Mouse (Mus musculus): ENCODE data around the gene Fbxo36. TPM values are rescaled to one million over a fixed set of nuclear protein-coding genes. Genes with fewer than 3 reads are reported as not detected.

Fbxo36 gene
- polyA plus RNA-seq, 1 experiment from 2014 or later, result 10.8 TPM

- Histone ChIP-seq H3K27ac (no peak overlapping the region), H3K4me3 (no peak overlapping the region), H3K9me3 (replicated peaks) (no peaks in the 10 kb centered on the region), H3K27me3 (no peaks in the 10 kb centered on the region), H3K4me1 (no peaks in the 10 kb centered on the region), H3K9ac (no peak overlapping the region), H3K36me3 (no peaks in the 10 kb centered on the region), H3K4me2 (replicated peaks) (no peak overlapping the region)
- ATAC-seq (ENCODE audit: low FRiP score), result no peak
- WGBS, result 82% methylated on average over 1 of the region's 1 CpGs
Measured at GRCm38 (mm10) chr1:84861255-84861630, 21.6 kb downstream of the Fbxo36 start.

GRCm38 (mm10) chr1:84864645-84865044 lies 25.0 kb downstream of the Fbxo36 start:
- no peaks in the 10 kb centered on the region for H3K9me3 ChIP-seq (replicated peaks)
- no peaks in the 10 kb centered on the region for H3K27me3 ChIP-seq
- H3K27ac ChIP-seq, result no peak overlapping the region
- no peak overlapping the region for H3K9ac ChIP-seq
- H3K36me3 ChIP-seq, result no peaks in the 10 kb centered on the region
- no peak overlapping the region for H3K4me2 ChIP-seq (replicated peaks)
- 58% methylated on average over 2 of the region's 2 CpGs for WGBS
- ATAC-seq (ENCODE audit: low FRiP score), result no peak
- H3K4me3 ChIP-seq, result no peak overlapping the region
- no peaks in the 10 kb centered on the region for H3K4me1 ChIP-seq

- no peak overlapping the region for H3K9ac ChIP-seq
- no peak overlapping the region for H3K4me2 ChIP-seq (replicated peaks)
- no peak overlapping the region for H3K4me3 ChIP-seq
- H3K27me3 ChIP-seq, result no peaks in the 10 kb centered on the region
- no peak for ATAC-seq (ENCODE audit: low FRiP score)
- no peak overlapping the region for H3K27ac ChIP-seq
- no peaks in the 10 kb centered on the region for H3K9me3 ChIP-seq (replicated peaks)
- no peaks in the 10 kb centered on the region for H3K36me3 ChIP-seq
- H3K4me1 ChIP-seq, result no peaks in the 10 kb centered on the region
- 86% methylated on average over 6 of the region's 6 CpGs for WGBS
Measured at GRCm38 (mm10) chr1:84866231-84866630, 26.6 kb downstream of the Fbxo36 start.

- 91% methylated on average over 3 of the region's 3 CpGs for WGBS
- no peak for ATAC-seq (ENCODE audit: low FRiP score)
- no peak overlapping the region for H3K4me3 ChIP-seq
- no peaks in the 10 kb centered on the region for H3K27me3 ChIP-seq
- H3K4me1 ChIP-seq, result no peaks in the 10 kb centered on the region
- no peaks in the 10 kb centered on the region for H3K36me3 ChIP-seq
- no peak overlapping the region for H3K9ac ChIP-seq
- H3K27ac ChIP-seq, result no peak overlapping the region
- no peaks in the 10 kb centered on the region for H3K9me3 ChIP-seq (replicated peaks)
- H3K4me2 ChIP-seq (replicated peaks), result no peak overlapping the region
Measured at GRCm38 (mm10) chr1:84866706-84867230, 27.1 kb downstream of the Fbxo36 start.

GRCm38 (mm10) chr1:84868311-84868710 lies 28.7 kb downstream of the Fbxo36 start:
- Histone ChIP-seq H3K27me3 (no peaks in the 10 kb centered on the region), H3K36me3 (no peaks in the 10 kb centered on the region), H3K9me3 (replicated peaks) (no peaks in the 10 kb centered on the region), H3K9ac (no peak overlapping the region), H3K4me3 (no peak overlapping the region), H3K27ac (no peak overlapping the region), H3K4me1 (no peaks in the 10 kb centered on the region), H3K4me2 (replicated peaks) (no peak overlapping the region)
- ATAC-seq (ENCODE audit: low FRiP score), result no peak

GRCm38 (mm10) chr1:84868841-84869240 lies 29.2 kb downstream of the Fbxo36 start:
- H3K4me1 ChIP-seq, result no peaks in the 10 kb centered on the region
- no peaks in the 10 kb centered on the region for H3K36me3 ChIP-seq
- H3K27ac ChIP-seq, result no peak overlapping the region
- no peak for ATAC-seq (ENCODE audit: low FRiP score)
- no peak overlapping the region for H3K9ac ChIP-seq
- no peak overlapping the region for H3K4me3 ChIP-seq
- no peaks in the 10 kb centered on the region for H3K27me3 ChIP-seq
- WGBS, result 69% methylated on average over 4 of the region's 4 CpGs
- H3K9me3 ChIP-seq (replicated peaks), result no peaks in the 10 kb centered on the region
- no peak overlapping the region for H3K4me2 ChIP-seq (replicated peaks)

- WGBS, result 61% methylated on average over 7 of the region's 7 CpGs
- H3K4me1 ChIP-seq, result no peaks in the 10 kb centered on the region
- ATAC-seq (ENCODE audit: low FRiP score), result no peak
- H3K4me3 ChIP-seq, result no peak overlapping the region
- no peaks in the 10 kb centered on the region for H3K27me3 ChIP-seq
- H3K9ac ChIP-seq, result no peak overlapping the region
- H3K4me2 ChIP-seq (replicated peaks), result no peak overlapping the region
- no peaks in the 10 kb centered on the region for H3K36me3 ChIP-seq
- no peak overlapping the region for H3K27ac ChIP-seq
- no peaks in the 10 kb centered on the region for H3K9me3 ChIP-seq (replicated peaks)
Measured at GRCm38 (mm10) chr1:84869498-84869897, 29.9 kb downstream of the Fbxo36 start.

- WGBS, result 69% methylated on average over 5 of the region's 6 CpGs
- H3K4me3 ChIP-seq, result no peak overlapping the region
- H3K9ac ChIP-seq, result no peak overlapping the region
- no peak overlapping the region for H3K4me2 ChIP-seq (replicated peaks)
- no peaks in the 10 kb centered on the region for H3K36me3 ChIP-seq
- H3K4me1 ChIP-seq, result no peaks in the 10 kb centered on the region
- no peak for ATAC-seq (ENCODE audit: low FRiP score)
- no peak overlapping the region for H3K27ac ChIP-seq
- H3K9me3 ChIP-seq (replicated peaks), result no peaks in the 10 kb centered on the region
- no peaks in the 10 kb centered on the region for H3K27me3 ChIP-seq
Measured at GRCm38 (mm10) chr1:84871131-84871530, 31.5 kb downstream of the Fbxo36 start.

GRCm38 (mm10) chr1:84872105-84872504 lies 32.5 kb downstream of the Fbxo36 start:
- Histone ChIP-seq H3K9ac (no peak overlapping the region), H3K4me1 (no peaks in the 10 kb centered on the region), H3K27me3 (no peaks in the 10 kb centered on the region), H3K36me3 (no peaks in the 10 kb centered on the region), H3K9me3 (replicated peaks) (no peaks in the 10 kb centered on the region), H3K4me2 (replicated peaks) (no peak overlapping the region), H3K27ac (no peak overlapping the region), H3K4me3 (no peak overlapping the region)
- 15% methylated on average over 3 of the region's 3 CpGs for WGBS
- ATAC-seq (ENCODE audit: low FRiP score), result no peak

- 70% methylated on average over 4 of the region's 4 CpGs for WGBS
- H3K27me3 ChIP-seq, result no peaks in the 10 kb centered on the region
- no peak overlapping the region for H3K4me2 ChIP-seq (replicated peaks)
- no peaks in the 10 kb centered on the region for H3K9me3 ChIP-seq (replicated peaks)
- H3K9ac ChIP-seq, result no peak overlapping the region
- no peak for ATAC-seq (ENCODE audit: low FRiP score)
- no peak overlapping the region for H3K27ac ChIP-seq
- H3K4me3 ChIP-seq, result no peak overlapping the region
- no peaks in the 10 kb centered on the region for H3K4me1 ChIP-seq
- no peaks in the 10 kb centered on the region for H3K36me3 ChIP-seq
Measured at GRCm38 (mm10) chr1:84872939-84873338, 33.3 kb downstream of the Fbxo36 start.

GRCm38 (mm10) chr1:84877590-84877989 lies 37.9 kb downstream of the Fbxo36 start:
- Histone ChIP-seq H3K27me3 (no peaks in the 10 kb centered on the region), H3K9ac (no peak overlapping the region), H3K4me1 (no peaks in the 10 kb centered on the region), H3K36me3 (no peaks in the 10 kb centered on the region), H3K9me3 (replicated peaks) (no peaks in the 10 kb centered on the region), H3K4me3 (no peak overlapping the region), H3K27ac (no peak overlapping the region), H3K4me2 (replicated peaks) (no peak overlapping the region)
- WGBS, result 71% methylated on average over 2 of the region's 2 CpGs
- ATAC-seq (ENCODE audit: low FRiP score), result no peak

- Histone ChIP-seq H3K9ac (no peak overlapping the region), H3K4me1 (no peaks in the 10 kb centered on the region), H3K36me3 (no peaks in the 10 kb centered on the region), H3K27me3 (no peaks in the 10 kb centered on the region), H3K4me3 (no peak overlapping the region), H3K4me2 (replicated peaks) (no peak overlapping the region), H3K27ac (no peak overlapping the region), H3K9me3 (replicated peaks) (no peaks in the 10 kb centered on the region)
- WGBS, result 95% methylated on average over 8 of the region's 8 CpGs
- ATAC-seq (ENCODE audit: low FRiP score), result no peak
Measured at GRCm38 (mm10) chr1:84879571-84880120, 40.0 kb downstream of the Fbxo36 start.

- no peaks in the 10 kb centered on the region for H3K27me3 ChIP-seq
- no peaks in the 10 kb centered on the region; the same call in 1 of the 2 replicates for H3K9me3 ChIP-seq (replicated peaks)
- H3K4me3 ChIP-seq, result no peak overlapping the region
- no peak overlapping the region for H3K27ac ChIP-seq
- H3K4me1 ChIP-seq, result no peaks in the 10 kb centered on the region
- WGBS, result 63% methylated on average over 11 of the region's 11 CpGs
- H3K4me2 ChIP-seq (replicated peaks), result no peak overlapping the region
- H3K36me3 ChIP-seq, result no peaks in the 10 kb centered on the region
- H3K9ac ChIP-seq, result no peak overlapping the region
- 0 out of 2 replicates have a peak, but pooled peaks have one; percentile 6 for ATAC-seq (ENCODE audit: low FRiP score)
Measured at GRCm38 (mm10) chr1:84881248-84882065, 41.8 kb downstream of the Fbxo36 start.
